In genomic region chr3:40119462-40119861, GRCm38 (mm10) we compare ENCODE assay signal across 17 mouse cellular contexts.
A peak's percentile ranks its signal among the peaks of the same experiment; 100 is the strongest.
DNase-seq lines count a peak whose midpoint lies in the region; ATAC-seq and TF ChIP-seq lines count a peak whose summit lies in the region.
"Had no signal": no experiment of that assay in that cellular context is flagged by ENCODE, and none has a peak within 500 bp of the region (broad histone marks: within the 10 kb centered on the region; RNA-seq: fewer than 3 reads in every experiment).

No protein-coding gene starts in this region.

- H3K4me3 ChIP-seq in hindbrain, embryonic 12.5 days: no peak overlapping the region
- H3K4me3 ChIP-seq in hindbrain, embryonic 11.5 days (ENCODE audit: low read depth, low read length): no peak overlapping the region
- no peak overlapping the region for H3K4me3 ChIP-seq in midbrain, embryonic 14.5 days (replicated peaks; ENCODE audit: low read depth, low read length)
- H3K4me3 ChIP-seq: embryonic facial prominence, embryonic 15.5 days; liver, embryonic 12.5 days; lung, embryonic 15.5 days had no signal

- H3K36me3 ChIP-seq in hindbrain, embryonic 12.5 days: no peaks in the 10 kb centered on the region
- H3K36me3 ChIP-seq in hindbrain, embryonic 11.5 days (ENCODE audit: control insufficient read depth, insufficient read depth, low read length): no peaks in the 10 kb centered on the region
- H3K36me3 ChIP-seq in midbrain, embryonic 14.5 days (ENCODE audit: control insufficient read depth, insufficient read depth, low read length): no peaks in the 10 kb centered on the region
- H3K36me3 ChIP-seq: embryonic facial prominence, embryonic 15.5 days; liver, embryonic 12.5 days; lung, embryonic 15.5 days had no signal

- TF ChIP-seq POLR2A in brain, embryonic 14.5 days (IDR thresholded peaks at IDR 0.05; ENCODE audit: borderline replicate concordance, extremely low read depth, insufficient read depth, insufficient read length, poor library complexity, severe bottlenecking): no peak

- WGBS in hindbrain, embryonic 12.5 days: 36% methylated on average over 1 of the region's 1 CpGs
- 51% methylated on average over 1 of the region's 1 CpGs for WGBS in hindbrain, embryonic 11.5 days
- WGBS in midbrain, embryonic 14.5 days: 30% methylated on average over 1 of the region's 1 CpGs

- 0 out of 2 replicates have a peak overlapping the region, but pooled peaks have one; percentile 23 for H3K27ac ChIP-seq in hindbrain, embryonic 12.5 days
- no peak overlapping the region; the same call in 1 of the 2 replicates for H3K27ac ChIP-seq in hindbrain, embryonic 11.5 days (ENCODE audit: low read depth, low read length)
- no peak overlapping the region for H3K27ac ChIP-seq in midbrain, embryonic 14.5 days (replicated peaks; ENCODE audit: low read depth, low read length)
- H3K27ac ChIP-seq: embryonic facial prominence, embryonic 15.5 days; liver, embryonic 12.5 days; lung, embryonic 15.5 days; macrophage had no signal

- ATAC-seq in hindbrain, embryonic 12.5 days (ENCODE audit: low FRiP score): peak; percentile 47; the same call in 1 of the 2 replicates
- ATAC-seq in hindbrain, embryonic 11.5 days (ENCODE audit: low FRiP score): no peak
- ATAC-seq in midbrain, embryonic 14.5 days (ENCODE audit: low FRiP score, low TSS enrichment): no peak
- no peak for ATAC-seq in activated CD4-positive, CD25-positive, alpha-beta regulatory T cell, adult 4 months
- ATAC-seq: inflammation-experienced regulatory T-cells, adult 6 months; liver, embryonic 12.5 days had no signal

- no peaks in the 10 kb centered on the region for H3K9me3 ChIP-seq in hindbrain, embryonic 12.5 days (replicated peaks)
- H3K9me3 ChIP-seq in hindbrain, embryonic 11.5 days (ENCODE audit: control insufficient read depth, low read length): no peaks in the 10 kb centered on the region
- H3K9me3 ChIP-seq in midbrain, embryonic 14.5 days (ENCODE audit: control insufficient read depth, low read length): no peaks in the 10 kb centered on the region
- H3K9me3 ChIP-seq: embryonic facial prominence, embryonic 15.5 days; liver, embryonic 12.5 days; lung, embryonic 15.5 days had no signal

- no peak for TF ChIP-seq CTCF in brain, embryonic 14.5 days (IDR thresholded peaks at IDR 0.05; ENCODE audit: borderline replicate concordance, extremely low read depth, insufficient read depth, insufficient read length)

- no peak overlapping the region for H3K4me2 ChIP-seq in hindbrain, embryonic 12.5 days (replicated peaks)
- H3K4me2 ChIP-seq in hindbrain, embryonic 11.5 days (replicated peaks; ENCODE audit: low read depth, low read length): no peak overlapping the region
- no peak overlapping the region for H3K4me2 ChIP-seq in midbrain, embryonic 14.5 days (ENCODE audit: low read length)
- H3K4me2 ChIP-seq: embryonic facial prominence, embryonic 15.5 days; liver, embryonic 12.5 days; lung, embryonic 15.5 days had no signal

- H3K27me3 ChIP-seq in hindbrain, embryonic 12.5 days: no peaks in the 10 kb centered on the region; the same call in 1 of the 2 replicates
- no peaks in the 10 kb centered on the region for H3K27me3 ChIP-seq in hindbrain, embryonic 11.5 days (ENCODE audit: control insufficient read depth, insufficient read depth, low read length)
- 0 out of 2 replicates have a peak, but pooled peaks cover 6% of the 10 kb centered on the region for H3K27me3 ChIP-seq in midbrain, embryonic 14.5 days (ENCODE audit: control insufficient read depth, insufficient read depth, low read length)
- H3K27me3 ChIP-seq: embryonic facial prominence, embryonic 15.5 days; liver, embryonic 12.5 days; lung, embryonic 15.5 days had no signal

- peaks cover 29% of the 10 kb centered on the region for H3K4me1 ChIP-seq in hindbrain, embryonic 12.5 days
- H3K4me1 ChIP-seq in hindbrain, embryonic 11.5 days (replicated peaks; ENCODE audit: control insufficient read depth, insufficient read depth, low read length): peaks cover 2% of the 10 kb centered on the region
- peaks cover 13% of the 10 kb centered on the region for H3K4me1 ChIP-seq in midbrain, embryonic 14.5 days (ENCODE audit: control insufficient read depth, insufficient read depth, low read length)
- H3K4me1 ChIP-seq: liver, embryonic 12.5 days; lung, embryonic 15.5 days had no signal

- no peak overlapping the region for H3K9ac ChIP-seq in hindbrain, embryonic 12.5 days
- H3K9ac ChIP-seq in hindbrain, embryonic 11.5 days (ENCODE audit: low read depth, low read length): no peak overlapping the region
- H3K9ac ChIP-seq in midbrain, embryonic 14.5 days (replicated peaks; ENCODE audit: low read length): no peak overlapping the region
- H3K9ac ChIP-seq: embryonic facial prominence, embryonic 15.5 days; liver, embryonic 12.5 days; lung, embryonic 15.5 days had no signal

- DNase-seq in hindbrain, embryonic 11.5 days (ENCODE audit: low spot score): no peak
- DNase-seq in Muller cell, postnatal 12 days (ENCODE audit: inconsistent ontology term): peak; percentile 12
- peak; percentile 81 for DNase-seq in brain, embryonic 14.5 days (ENCODE audit: low read depth)
- peak; percentile 64 for DNase-seq in midbrain, embryonic 14.5 days
- no peak for DNase-seq in heart, adult 18-20 months
- DNase-seq: cerebellum, adult 2 months; gastrocnemius, postnatal 10 days; kidney, postnatal 4 days; right cerebral cortex, postnatal 4 days; thymus, postnatal 25 days had no signal

Comparison
In these comparisons a context has a peak if more than half of its experiments do, and no peak if none do; other contexts are left out.
1. DNase-seq: peak in Muller cell, postnatal 12 days (single experiment), brain, embryonic 14.5 days (single experiment) and midbrain, embryonic 14.5 days (single experiment); none in hindbrain, embryonic 11.5 days (single experiment) and heart, adult 18-20 months (0 of 2).